Mouse (Mus musculus) neutrophil, adult 59 days (primary cell): Measurements from ENCODE around the gene Coq4. TPM values are rescaled to one million over a fixed set of nuclear protein-coding genes. Genes with fewer than 3 reads are reported as not detected.

Source experiments
- total RNA-seq, 2 experiments: library from RNA; stranded (reverse); gene quantifications; 1 replicate in 1 of 2; 2 replicates in 1 of 2; pipeline ENCODE4 v1.2.4; 2023

Gene Coq4
- 10 to 100 TPM; 13.6 to 15.1 TPM for total RNA-seq

DNA sequence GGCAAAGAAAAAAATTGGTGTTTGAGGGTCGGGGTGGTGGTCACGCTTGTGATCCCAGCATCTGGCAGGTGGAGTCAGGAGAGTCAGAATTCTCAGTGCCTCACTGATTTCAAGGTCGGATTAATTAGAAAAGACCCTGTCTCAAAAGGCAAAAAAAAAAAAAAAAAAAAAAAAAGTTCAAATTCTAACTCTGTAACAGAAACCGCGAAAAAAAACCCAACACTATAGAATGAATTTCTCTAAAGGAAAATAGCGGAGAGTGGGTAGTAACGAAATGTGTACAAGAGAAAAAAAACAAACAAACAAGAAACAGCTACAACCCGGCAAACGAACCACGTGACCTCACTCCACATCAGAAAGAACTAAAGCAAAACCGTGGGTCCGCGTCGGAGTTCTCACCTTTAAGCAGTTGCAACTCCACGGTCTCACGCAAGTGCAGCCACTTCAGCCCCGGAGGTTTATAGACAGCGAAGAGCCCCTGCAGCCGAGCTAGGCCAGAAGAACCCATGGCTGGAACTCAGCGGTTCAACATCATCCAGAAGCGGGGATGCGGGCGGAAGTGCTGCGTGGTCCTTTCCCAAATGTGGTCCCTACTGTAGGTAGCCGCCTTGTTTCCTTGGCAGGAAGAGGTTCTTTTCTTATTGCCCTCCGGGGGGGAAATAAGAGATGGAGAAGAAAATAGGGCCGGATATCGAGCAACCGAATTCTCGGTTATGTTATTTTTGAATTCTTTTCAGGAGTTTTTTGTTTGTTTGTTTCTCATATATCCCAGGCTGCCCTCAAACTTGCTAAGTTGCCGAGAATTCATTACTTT is at the start of gene Coq4:
Gene Coq4, plus strand, starts transcription at position 390 of the 814 bp plus-strand sequence.

DNA sequence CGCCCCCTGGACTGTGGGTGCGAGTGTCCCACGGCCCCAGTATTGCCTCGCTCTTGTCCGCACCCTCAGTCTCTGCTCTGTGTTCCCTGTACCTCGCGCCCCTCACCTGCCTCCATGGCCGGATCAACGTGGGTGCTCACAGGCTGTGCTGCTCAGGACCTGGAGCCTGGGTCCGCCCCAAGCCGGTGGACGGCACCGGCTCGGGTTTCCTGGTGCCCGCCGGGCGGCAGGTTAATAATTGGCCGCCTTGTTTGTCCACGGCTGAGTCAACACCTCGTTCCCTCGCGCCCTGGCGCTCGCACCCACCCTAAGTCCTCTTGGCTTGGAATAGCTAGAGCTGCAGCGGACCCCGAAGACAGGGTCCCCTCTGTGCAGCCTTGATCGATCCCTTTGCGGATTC is 35.8 kb upstream of the Coq4 start, which contains the start of gene Gm13420:
Gene Gm13420, minus strand, starts transcription at position 189 of the 400 bp plus-strand sequence.

DNA sequence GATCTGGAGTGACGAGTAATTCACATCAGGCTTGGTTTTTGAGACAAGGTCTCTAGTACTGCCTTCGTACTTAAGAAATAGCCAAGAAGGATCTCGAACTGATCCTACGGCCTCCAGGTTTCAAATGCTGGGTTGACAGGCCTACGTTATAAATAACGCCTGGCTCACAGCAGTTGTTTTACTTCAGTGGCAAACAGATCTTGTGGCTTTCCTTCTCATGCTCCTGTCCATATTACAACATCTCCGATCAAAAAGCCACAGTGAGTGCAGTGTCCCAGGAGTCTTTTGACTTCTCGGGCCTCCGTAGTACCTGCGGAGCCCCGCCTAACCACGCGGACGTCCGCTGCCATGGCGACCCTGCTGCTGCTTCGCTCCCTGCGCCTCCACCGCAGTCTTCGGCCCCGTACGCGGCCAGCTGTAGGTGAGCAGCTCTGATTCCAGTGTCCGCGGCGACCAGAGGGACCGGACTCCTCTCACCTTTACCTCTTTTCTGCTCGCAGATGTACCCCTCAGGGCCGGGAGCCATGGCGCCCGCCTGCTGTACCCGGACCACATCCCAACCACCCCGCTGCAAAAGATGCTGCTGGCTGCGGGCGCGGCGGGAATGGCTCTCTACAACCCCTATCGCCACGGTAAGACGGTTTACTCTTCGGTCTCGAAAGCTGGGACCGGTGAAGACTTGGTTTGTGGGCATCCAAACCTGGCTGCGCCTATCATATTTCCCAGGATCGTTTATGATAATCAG is 816 bp downstream of the Coq4 start, which contains the start of gene Trub2:
Gene Trub2, minus strand, starts transcription at position 566 of the 745 bp plus-strand sequence.

DNA sequence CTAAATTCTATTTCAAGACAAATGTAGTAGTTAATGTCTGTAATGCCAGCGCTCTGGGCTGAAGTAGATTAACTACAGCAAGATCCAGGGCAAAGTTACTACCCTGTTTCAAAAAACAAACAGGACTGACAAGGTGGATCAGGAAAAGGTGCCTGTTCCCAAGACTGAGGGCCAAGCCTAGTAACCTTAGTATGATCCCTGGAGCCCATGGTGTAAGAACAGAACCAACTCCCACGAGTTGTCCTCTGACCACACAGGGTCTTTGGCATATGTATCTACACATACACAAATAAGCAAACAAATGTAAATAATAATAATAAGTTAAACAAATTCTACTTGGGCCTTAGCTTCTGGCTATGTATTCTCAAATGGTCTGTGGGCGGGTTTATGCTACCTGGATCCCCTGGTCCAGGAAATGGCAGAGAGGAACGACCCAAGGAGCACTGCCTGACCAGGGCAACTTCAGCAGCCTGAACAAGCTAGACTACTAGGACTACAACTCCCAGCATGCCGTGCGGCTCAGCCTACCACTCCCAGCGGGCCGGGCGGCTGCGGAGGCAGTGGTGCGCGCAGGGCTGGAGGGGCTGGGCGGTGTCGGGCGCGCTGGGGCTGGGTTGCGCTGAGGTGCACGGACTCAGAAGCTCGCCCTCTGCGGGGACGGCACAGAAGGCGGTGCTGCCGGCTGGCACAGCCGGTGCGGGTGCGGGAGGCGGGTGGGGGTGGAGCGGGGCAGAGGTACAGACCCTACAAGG is 15.0 kb downstream of the Coq4 start, which contains the start of gene Slc27a4:
Gene Slc27a4, plus strand, starts transcription at position 560 of the 752 bp plus-strand sequence.

DNA sequence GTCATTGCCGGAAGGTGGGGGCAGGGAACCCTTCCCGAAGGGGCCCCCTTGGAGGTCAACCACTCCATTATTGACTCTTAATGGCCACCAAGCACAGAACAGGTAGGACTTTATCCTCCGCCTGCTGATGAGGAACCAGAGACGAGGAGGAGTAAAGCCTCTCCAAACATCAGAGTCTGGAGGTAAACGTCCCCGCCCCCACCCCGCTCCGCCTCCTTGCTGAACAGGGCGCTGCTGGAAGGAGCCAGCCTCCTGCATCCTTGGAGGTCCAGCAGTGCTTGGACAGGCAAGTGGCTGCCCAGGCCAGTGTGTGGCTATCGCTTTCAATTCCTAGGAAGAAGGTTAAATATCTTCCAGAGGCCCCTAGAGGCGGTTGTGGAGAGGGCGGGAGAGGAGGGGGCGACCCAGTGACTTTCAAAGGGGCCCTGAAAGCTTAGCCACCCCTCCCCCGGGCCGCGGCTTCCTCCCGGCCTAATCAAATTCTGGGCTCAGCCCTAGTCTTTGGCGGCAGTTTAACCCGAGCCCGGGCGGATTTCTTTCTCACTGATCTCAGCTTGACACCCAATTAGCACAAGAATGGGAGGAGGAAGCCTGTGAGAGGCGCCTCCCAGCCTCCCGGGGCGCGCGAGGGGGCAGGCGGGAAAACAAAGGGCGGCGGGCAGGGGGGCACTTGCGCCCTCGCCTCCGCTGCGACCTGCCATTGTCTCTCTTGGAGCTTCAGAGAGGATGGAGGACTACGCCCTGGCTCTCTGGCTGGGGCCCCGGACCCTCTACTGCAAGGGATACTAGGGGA is 32.9 kb downstream of the Coq4 start, which contains the start of gene Urm1:
Gene Urm1, plus strand, starts transcription at position 51 of the 793 bp plus-strand sequence.

Other genes starting within 250 kb of the Coq4 start
- 10 to 100 TPM; 51.8 to 56.6 TPM for gene Rapgef1, start 167.8 kb upstream of the Coq4 start, total RNA-seq
- gene Gm13420, start 35.8 kb upstream of the Coq4 start, total RNA-seq: not detected
- not detected for gene Gm13547, start 28.2 kb upstream of the Coq4 start, total RNA-seq
- 10 to 100 TPM; 45.8 to 47.7 TPM for gene Trub2, start 1.0 kb downstream of the Coq4 start, total RNA-seq
- gene Slc27a4, start 15.1 kb downstream of the Coq4 start, total RNA-seq: 100 to 1,000 TPM; 160 to 168 TPM
- 10 to 100 TPM; 20.3 to 22.1 TPM for gene Urm1, start 32.6 kb downstream of the Coq4 start, total RNA-seq
- gene Cercam, start 81.7 kb downstream of the Coq4 start, total RNA-seq: 1 to 10 TPM; 4.8 to 6.9 TPM
- 10 to 100 TPM; 77.2 to 94.1 TPM for gene Odf2, start 101.7 kb downstream of the Coq4 start, total RNA-seq
- 10 to 100 TPM; 31.0 to 34.2 TPM for gene Gle1, start 147.9 kb downstream of the Coq4 start, total RNA-seq
- gene Sptan1, start 178.1 kb downstream of the Coq4 start, total RNA-seq: 100 to 1,000 TPM; 184 to 197 TPM